Mouse (Mus musculus) ovary, adult 18-20 months (tissue): ENCODE measurements at regions not wholly inside any gene's neighbourhood (a gene's known extent, or its start where the extent isn't known, plus 50 kb on each side); places are given as distances from the start of the nearest gene placed in this dataset.

Experiments
- DNase-seq: peaks from one replicate; pipeline ENCODE4 v3.0.0; 2022; ENCODE audit warnings: low spot score, mixed read lengths

GRCm38 (mm10) chr2:19714025-19714424, 56.5 kb downstream of the Otud1 start:
- DNase-seq, result no peak

GRCm38 (mm10) chr2:19715564-19716238, 58.1 kb downstream of the Otud1 start:
- DNase-seq, result peak; percentile 5

- DNase-seq, result no peak
Measured at GRCm38 (mm10) chr2:19716388-19716787, 58.8 kb downstream of the Otud1 start.

GRCm38 (mm10) chr2:19726085-19726484, 68.5 kb downstream of the Otud1 start:
- DNase-seq, result no peak

- no peak for DNase-seq
Measured at GRCm38 (mm10) chr2:19726904-19727303, 69.4 kb downstream of the Otud1 start.

GRCm38 (mm10) chr2:19732922-19733859, 75.6 kb downstream of the Otud1 start:
- DNase-seq, result no peak

GRCm38 (mm10) chr2:19734164-19734870, 76.8 kb downstream of the Otud1 start:
- DNase-seq, result no peak

GRCm38 (mm10) chr2:19741508-19741907, 84.0 kb downstream of the Otud1 start:
- DNase-seq, result no peak

- DNase-seq, result no peak
Measured at GRCm38 (mm10) chr2:19743467-19743866, 85.9 kb downstream of the Otud1 start.

GRCm38 (mm10) chr2:19744986-19745660, 87.6 kb downstream of the Otud1 start:
- no peak for DNase-seq

GRCm38 (mm10) chr2:19752753-19753152, 95.2 kb downstream of the Otud1 start:
- DNase-seq, result no peak

- DNase-seq, result no peak
Measured at GRCm38 (mm10) chr2:19753479-19753878, 95.9 kb downstream of the Otud1 start.

- no peak for DNase-seq
Measured at GRCm38 (mm10) chr2:19757910-19758309, 100.4 kb downstream of the Otud1 start.

GRCm38 (mm10) chr2:19759169-19759568, 101.6 kb downstream of the Otud1 start:
- no peak for DNase-seq

GRCm38 (mm10) chr2:19759577-19759976, 102.0 kb downstream of the Otud1 start:
- no peak for DNase-seq

GRCm38 (mm10) chr2:19762996-19763395, 105.4 kb downstream of the Otud1 start:
- DNase-seq, result no peak

GRCm38 (mm10) chr2:19784913-19785312, 124.7 kb upstream of the Etl4 start:
- DNase-seq, result no peak

- DNase-seq, result no peak
Measured at GRCm38 (mm10) chr2:19785663-19786260, 123.8 kb upstream of the Etl4 start.

GRCm38 (mm10) chr2:19792177-19792576, 117.4 kb upstream of the Etl4 start:
- DNase-seq, result no peak

GRCm38 (mm10) chr2:19796790-19797189, 112.8 kb upstream of the Etl4 start:
- no peak for DNase-seq
